Mouse (Mus musculus): ENCODE results near the gene Ap1m1. TPM values are rescaled to one million over a fixed set of nuclear protein-coding genes. Genes with fewer than 3 reads are reported as not detected.
A peak's percentile ranks its signal among the peaks of the same experiment; 100 is the strongest.

Gene Ap1m1
- polyA plus RNA-seq, 1 experiment from 2014 or later, result 118 TPM

- ATAC-seq (ENCODE audit: insufficient number of reproducible peaks, low FRiP score, low TSS enrichment, low read depth) (no peak), DNase-seq (ENCODE audit: low spot score) (no peak)
- 76% methylated on average over 3 of the region's 3 CpGs for WGBS
- H3K27me3 ChIP-seq (ENCODE audit: control insufficient read depth, insufficient read depth, low read length), result no peaks in the 10 kb centered on the region
- no peaks in the 10 kb centered on the region for H3K36me3 ChIP-seq (ENCODE audit: control insufficient read depth, insufficient read depth, low read length)
- no peak overlapping the region for H3K4me3 ChIP-seq (ENCODE audit: low read depth, low read length)
- H3K9me3 ChIP-seq (ENCODE audit: control insufficient read depth, low read length), result no peaks in the 10 kb centered on the region
- H3K9ac ChIP-seq (ENCODE audit: low read length), result no peak overlapping the region
- H3K27ac ChIP-seq (replicated peaks; ENCODE audit: low read depth, low read length), result no peak overlapping the region
- no peak overlapping the region for H3K4me2 ChIP-seq (ENCODE audit: low read depth, severe bottlenecking)
- H3K4me1 ChIP-seq (ENCODE audit: control insufficient read depth, insufficient read depth, low read length), result no peaks in the 10 kb centered on the region
Observed at GRCm38 (mm10) chr8:72271691-72272090, 31.9 kb downstream of the Ap1m1 start.

- 0 out of 2 replicates have a peak, but pooled peaks have one; percentile 24 for ATAC-seq (ENCODE audit: insufficient number of reproducible peaks, low FRiP score, low TSS enrichment, low read depth)
- no peaks in the 10 kb centered on the region for H3K4me1 ChIP-seq (ENCODE audit: control insufficient read depth, insufficient read depth, low read length)
- DNase-seq (ENCODE audit: low spot score), result peak; percentile 67
- H3K4me3 ChIP-seq (ENCODE audit: low read depth, low read length), result no peak overlapping the region
- H3K9ac ChIP-seq (ENCODE audit: low read length), result no peak overlapping the region
- no peak overlapping the region for H3K4me2 ChIP-seq (ENCODE audit: low read depth, severe bottlenecking)
- 21% methylated on average over 3 of the region's 3 CpGs for WGBS
- no peaks in the 10 kb centered on the region for H3K36me3 ChIP-seq (ENCODE audit: control insufficient read depth, insufficient read depth, low read length)
- no peaks in the 10 kb centered on the region for H3K9me3 ChIP-seq (ENCODE audit: control insufficient read depth, low read length)
- H3K27me3 ChIP-seq (ENCODE audit: control insufficient read depth, insufficient read depth, low read length), result no peaks in the 10 kb centered on the region
- no peak overlapping the region for H3K27ac ChIP-seq (replicated peaks; ENCODE audit: low read depth, low read length)
Observed at GRCm38 (mm10) chr8:72272361-72272760, 32.5 kb downstream of the Ap1m1 start.

- Histone ChIP-seq H3K27me3 (ENCODE audit: control insufficient read depth, insufficient read depth, low read length) (no peaks in the 10 kb centered on the region), H3K4me1 (ENCODE audit: control insufficient read depth, insufficient read depth, low read length) (no peaks in the 10 kb centered on the region), H3K9me3 (ENCODE audit: control insufficient read depth, low read length) (no peaks in the 10 kb centered on the region), H3K36me3 (ENCODE audit: control insufficient read depth, insufficient read depth, low read length) (no peaks in the 10 kb centered on the region), H3K4me3 (ENCODE audit: low read depth, low read length) (no peak overlapping the region), H3K27ac (replicated peaks; ENCODE audit: low read depth, low read length) (no peak overlapping the region), H3K9ac (ENCODE audit: low read length) (no peak overlapping the region), H3K4me2 (ENCODE audit: low read depth, severe bottlenecking) (no peak overlapping the region)
- no peak for DNase-seq (ENCODE audit: low spot score)
- ATAC-seq (ENCODE audit: insufficient number of reproducible peaks, low FRiP score, low TSS enrichment, low read depth), result no peak
- WGBS, result 81% methylated on average over 1 of the region's 1 CpGs
Observed at GRCm38 (mm10) chr8:72273111-72273770, 33.4 kb downstream of the Ap1m1 start.

GRCm38 (mm10) chr8:72273807-72274206 is 34.0 kb downstream of the Ap1m1 start:
- Histone ChIP-seq H3K27me3 (ENCODE audit: control insufficient read depth, insufficient read depth, low read length) (no peaks in the 10 kb centered on the region), H3K9me3 (ENCODE audit: control insufficient read depth, low read length) (no peaks in the 10 kb centered on the region), H3K4me3 (ENCODE audit: low read depth, low read length) (no peak overlapping the region), H3K36me3 (ENCODE audit: control insufficient read depth, insufficient read depth, low read length) (no peaks in the 10 kb centered on the region), H3K4me2 (ENCODE audit: low read depth, severe bottlenecking) (no peak overlapping the region), H3K27ac (replicated peaks; ENCODE audit: low read depth, low read length) (no peak overlapping the region), H3K4me1 (ENCODE audit: control insufficient read depth, insufficient read depth, low read length) (no peaks in the 10 kb centered on the region), H3K9ac (ENCODE audit: low read length) (no peak overlapping the region)
- WGBS, result 69% methylated on average over 5 of the region's 5 CpGs
- ATAC-seq (ENCODE audit: insufficient number of reproducible peaks, low FRiP score, low TSS enrichment, low read depth) (no peak), DNase-seq (ENCODE audit: low spot score) (no peak)

- Histone ChIP-seq H3K9ac (ENCODE audit: low read length) (no peak overlapping the region), H3K4me1 (ENCODE audit: control insufficient read depth, insufficient read depth, low read length) (no peaks in the 10 kb centered on the region), H3K27me3 (ENCODE audit: control insufficient read depth, insufficient read depth, low read length) (no peaks in the 10 kb centered on the region), H3K27ac (replicated peaks; ENCODE audit: low read depth, low read length) (no peak overlapping the region), H3K9me3 (ENCODE audit: control insufficient read depth, low read length) (no peaks in the 10 kb centered on the region), H3K4me3 (ENCODE audit: low read depth, low read length) (no peak overlapping the region), H3K36me3 (ENCODE audit: control insufficient read depth, insufficient read depth, low read length) (no peaks in the 10 kb centered on the region), H3K4me2 (ENCODE audit: low read depth, severe bottlenecking) (no peak overlapping the region)
- DNase-seq (ENCODE audit: low spot score) (no peak), ATAC-seq (ENCODE audit: insufficient number of reproducible peaks, low FRiP score, low TSS enrichment, low read depth) (no peak)
- 70% methylated on average over 3 of the region's 3 CpGs for WGBS
Observed at GRCm38 (mm10) chr8:72277244-72277643, 37.4 kb downstream of the Ap1m1 start.

GRCm38 (mm10) chr8:72279151-72279550 is 39.3 kb downstream of the Ap1m1 start:
- ATAC-seq (ENCODE audit: insufficient number of reproducible peaks, low FRiP score, low TSS enrichment, low read depth) (no peak), DNase-seq (ENCODE audit: low spot score) (no peak)
- Histone ChIP-seq H3K9me3 (ENCODE audit: control insufficient read depth, low read length) (no peaks in the 10 kb centered on the region), H3K27me3 (ENCODE audit: control insufficient read depth, insufficient read depth, low read length) (no peaks in the 10 kb centered on the region), H3K4me3 (ENCODE audit: low read depth, low read length) (no peak overlapping the region), H3K36me3 (ENCODE audit: control insufficient read depth, insufficient read depth, low read length) (no peaks in the 10 kb centered on the region), H3K4me1 (ENCODE audit: control insufficient read depth, insufficient read depth, low read length) (no peaks in the 10 kb centered on the region), H3K9ac (ENCODE audit: low read length) (no peak overlapping the region), H3K4me2 (ENCODE audit: low read depth, severe bottlenecking) (no peak overlapping the region), H3K27ac (replicated peaks; ENCODE audit: low read depth, low read length) (no peak overlapping the region)
- WGBS, result 82% methylated on average over 7 of the region's 7 CpGs

GRCm38 (mm10) chr8:72281634-72282033 is 41.8 kb downstream of the Ap1m1 start:
- no peaks in the 10 kb centered on the region for H3K36me3 ChIP-seq (ENCODE audit: control insufficient read depth, insufficient read depth, low read length)
- H3K9ac ChIP-seq (ENCODE audit: low read length), result no peak overlapping the region
- no peaks in the 10 kb centered on the region for H3K4me1 ChIP-seq (ENCODE audit: control insufficient read depth, insufficient read depth, low read length)
- 42% methylated on average over 3 of the region's 3 CpGs for WGBS
- ATAC-seq (ENCODE audit: insufficient number of reproducible peaks, low FRiP score, low TSS enrichment, low read depth) (no peak), DNase-seq (ENCODE audit: low spot score) (no peak)
- no peaks in the 10 kb centered on the region for H3K27me3 ChIP-seq (ENCODE audit: control insufficient read depth, insufficient read depth, low read length)
- no peak overlapping the region for H3K27ac ChIP-seq (replicated peaks; ENCODE audit: low read depth, low read length)
- no peaks in the 10 kb centered on the region for H3K9me3 ChIP-seq (ENCODE audit: control insufficient read depth, low read length)
- no peak overlapping the region for H3K4me2 ChIP-seq (ENCODE audit: low read depth, severe bottlenecking)
- H3K4me3 ChIP-seq (ENCODE audit: low read depth, low read length), result no peak overlapping the region

GRCm38 (mm10) chr8:72285285-72285684 is 45.5 kb downstream of the Ap1m1 start:
- H3K9me3 ChIP-seq (ENCODE audit: control insufficient read depth, low read length), result no peaks in the 10 kb centered on the region
- no peak overlapping the region for H3K4me2 ChIP-seq (ENCODE audit: low read depth, severe bottlenecking)
- no peak overlapping the region for H3K27ac ChIP-seq (replicated peaks; ENCODE audit: low read depth, low read length)
- no peaks in the 10 kb centered on the region for H3K36me3 ChIP-seq (ENCODE audit: control insufficient read depth, insufficient read depth, low read length)
- no peak for DNase-seq (ENCODE audit: low spot score)
- H3K9ac ChIP-seq (ENCODE audit: low read length), result no peak overlapping the region
- H3K4me3 ChIP-seq (ENCODE audit: low read depth, low read length), result no peak overlapping the region
- H3K4me1 ChIP-seq (ENCODE audit: control insufficient read depth, insufficient read depth, low read length), result no peaks in the 10 kb centered on the region
- WGBS, result 73% methylated on average over 4 of the region's 4 CpGs
- H3K27me3 ChIP-seq (ENCODE audit: control insufficient read depth, insufficient read depth, low read length), result no peaks in the 10 kb centered on the region
- no peak for ATAC-seq (ENCODE audit: insufficient number of reproducible peaks, low FRiP score, low TSS enrichment, low read depth)

- H3K4me2 ChIP-seq (ENCODE audit: low read depth, severe bottlenecking), result no peak overlapping the region
- H3K27me3 ChIP-seq (ENCODE audit: control insufficient read depth, insufficient read depth, low read length), result no peaks in the 10 kb centered on the region
- DNase-seq (ENCODE audit: low spot score), result no peak
- H3K36me3 ChIP-seq (ENCODE audit: control insufficient read depth, insufficient read depth, low read length), result no peaks in the 10 kb centered on the region
- no peaks in the 10 kb centered on the region for H3K9me3 ChIP-seq (ENCODE audit: control insufficient read depth, low read length)
- H3K9ac ChIP-seq (ENCODE audit: low read length), result no peak overlapping the region
- H3K4me3 ChIP-seq (ENCODE audit: low read depth, low read length), result no peak overlapping the region
- no peaks in the 10 kb centered on the region for H3K4me1 ChIP-seq (ENCODE audit: control insufficient read depth, insufficient read depth, low read length)
- no peak overlapping the region for H3K27ac ChIP-seq (replicated peaks; ENCODE audit: low read depth, low read length)
- ATAC-seq (ENCODE audit: insufficient number of reproducible peaks, low FRiP score, low TSS enrichment, low read depth), result no peak
Observed at GRCm38 (mm10) chr8:72289051-72289450, 49.2 kb downstream of the Ap1m1 start.

Data from limb, embryonic 11.5 days (tissue).